Mouse (Mus musculus) spleen, adult 2 months (tissue): Measurements from ENCODE around the gene Tom1l2.

ENCODE experiments used
- CTCF ChIP-seq: fragments of 200-500 bp; IDR thresholded peaks from 2 replicates; pipeline ENCODE4 v1.5.1; 2011; ENCODE audit warnings: mild to moderate bottlenecking, inconsistent platforms; ENCODE audit not compliant: insufficient read depth, insufficient read length, insufficient replicate concordance; ENCODE audit errors: extremely low read depth
- POLR2A ChIP-seq: fragments of 200-500 bp; IDR thresholded peaks from 2 replicates; pipeline ENCODE4 v1.6.1; 2011; ENCODE audit warnings: low read depth, low read length, inconsistent platforms

DNA sequence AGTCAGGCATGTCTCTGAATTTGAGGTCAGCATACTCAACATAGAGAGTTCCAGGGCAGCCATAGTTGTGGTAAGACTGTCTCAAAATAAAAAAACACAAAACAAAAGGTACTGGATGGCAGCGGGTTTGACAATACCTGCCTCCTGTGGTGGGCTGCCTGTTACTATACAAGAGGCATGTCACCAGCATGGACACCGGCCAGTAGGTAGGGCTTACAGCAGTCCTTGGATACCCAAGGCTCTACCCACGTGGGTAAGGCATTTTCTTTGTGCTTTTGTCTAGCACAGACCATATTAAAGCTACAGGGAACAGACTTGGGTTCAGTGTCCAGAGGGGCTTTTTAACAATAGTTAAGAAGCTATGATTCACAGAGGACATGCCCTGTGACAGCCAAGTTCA is 97.5 kb downstream of the Tom1l2 start:
- TF ChIP-seq CTCF: no peak
- TF ChIP-seq POLR2A: no peak
